Mouse (Mus musculus) left cerebral cortex, adult 9 months (tissue): ENCODE measurements around the gene Tbx3.

Experiments
- DNase-seq, 2 experiments: peaks; one replicate each; pipeline ENCODE4 v3.0.0; 2022; ENCODE audit warnings: low spot score in 2 of 2

Gene Tbx3

GRCm38 (mm10) chr5:119670566-119671108, at the start of gene Tbx3:
Gene Tbx3 (plus strand): TSS chr5:119670669.
- DNase-seq: peak; percentile 23 to 58

- DNase-seq: no peak
Measured at GRCm38 (mm10) chr5:119622076-119622475, 48.4 kb upstream of the Tbx3 start.

GRCm38 (mm10) chr5:119624554-119624953, 45.9 kb upstream of the Tbx3 start:
- DNase-seq: no peak

- DNase-seq: no peak
Measured at GRCm38 (mm10) chr5:119625603-119626002, 44.9 kb upstream of the Tbx3 start.

- DNase-seq: no peak
Measured at GRCm38 (mm10) chr5:119626154-119626553, 44.3 kb upstream of the Tbx3 start.

GRCm38 (mm10) chr5:119626662-119627061, 43.8 kb upstream of the Tbx3 start:
- no peak for DNase-seq

- no peak for DNase-seq
Measured at GRCm38 (mm10) chr5:119628100-119628499, 42.4 kb upstream of the Tbx3 start.

- no peak for DNase-seq
Measured at GRCm38 (mm10) chr5:119628746-119629327, 41.6 kb upstream of the Tbx3 start.

GRCm38 (mm10) chr5:119633581-119633980, 36.9 kb upstream of the Tbx3 start:
- DNase-seq: no peak

GRCm38 (mm10) chr5:119634861-119635260, 35.6 kb upstream of the Tbx3 start:
- DNase-seq: no peak

GRCm38 (mm10) chr5:119638300-119638699, 32.2 kb upstream of the Tbx3 start:
- no peak for DNase-seq

GRCm38 (mm10) chr5:119641094-119641493, 29.4 kb upstream of the Tbx3 start:
- DNase-seq: no peak

- no peak for DNase-seq
Measured at GRCm38 (mm10) chr5:119641714-119642113, 28.8 kb upstream of the Tbx3 start.

- no peak for DNase-seq
Measured at GRCm38 (mm10) chr5:119646965-119647364, 23.5 kb upstream of the Tbx3 start.

GRCm38 (mm10) chr5:119651135-119651965, 19.1 kb upstream of the Tbx3 start:
- no peak for DNase-seq

- no peak for DNase-seq
Measured at GRCm38 (mm10) chr5:119656354-119656753, 14.1 kb upstream of the Tbx3 start.

GRCm38 (mm10) chr5:119656856-119657255, 13.6 kb upstream of the Tbx3 start:
- no peak for DNase-seq

GRCm38 (mm10) chr5:119657362-119657761, 13.1 kb upstream of the Tbx3 start:
- no peak for DNase-seq

- no peak for DNase-seq
Measured at GRCm38 (mm10) chr5:119657804-119658203, 12.7 kb upstream of the Tbx3 start.

- DNase-seq: no peak
Measured at GRCm38 (mm10) chr5:119658396-119658795, 12.1 kb upstream of the Tbx3 start.

GRCm38 (mm10) chr5:119659041-119659440, 11.4 kb upstream of the Tbx3 start:
- DNase-seq: no peak

- no peak for DNase-seq
Measured at GRCm38 (mm10) chr5:119660526-119661410, 9.7 kb upstream of the Tbx3 start.
